Mouse (Mus musculus) liver, adult 2 months (tissue): ENCODE results near the gene Tjp3. TPM values are rescaled to one million over a fixed set of nuclear protein-coding genes. Genes with fewer than 3 reads are reported as not detected.

Experiments used
- DNase-seq: peaks from one replicate; pipeline ENCODE4 v3.0.0-alpha.2; 2011; ENCODE audit warnings: low read depth, low spot score; ENCODE audit errors: extremely low read depth
- H3K27ac ChIP-seq: fragments of 200-500 bp; replicated peaks from 2 replicates; pipeline ENCODE4 v1.5.1; 2012; ENCODE audit warnings: low read depth, mild to moderate bottlenecking, control low read depth, inconsistent platforms, low read length; ENCODE audit not compliant: insufficient read depth
- H3K27me3 ChIP-seq: fragments of 200-500 bp; 2 replicates; pipeline ENCODE4 v1.6.1; 2012; ENCODE audit warnings: mild to moderate bottlenecking, moderate library complexity, low read length, inconsistent platforms; ENCODE audit not compliant: control insufficient read depth, insufficient read depth
- H3K36me3 ChIP-seq: fragments of 200-500 bp; 2 replicates; pipeline ENCODE4 v1.6.1; 2012; ENCODE audit warnings: low read length, inconsistent platforms; ENCODE audit not compliant: control insufficient read depth, insufficient read depth
- H3K4me1 ChIP-seq: fragments of 200-500 bp; 2 replicates; pipeline ENCODE4 v1.6.1; 2011; ENCODE audit warnings: low read length; ENCODE audit not compliant: control insufficient read depth, insufficient read depth
- H3K4me3 ChIP-seq: fragments of 200-500 bp; 2 replicates; pipeline ENCODE4 v1.5.1; 2011; ENCODE audit warnings: low read depth, mild to moderate bottlenecking, control low read depth, low read length, moderate library complexity; ENCODE audit not compliant: insufficient read depth
- H3K79me2 ChIP-seq: fragments of 200-500 bp; 2 replicates; pipeline ENCODE4 v1.6.1; 2012; ENCODE audit warnings: inconsistent platforms, mild to moderate bottlenecking, low read length, moderate library complexity; ENCODE audit not compliant: control insufficient read depth, insufficient read depth
- H3K9ac ChIP-seq: fragments of 200-500 bp; 2 replicates; pipeline ENCODE4 v1.6.1; 2012; ENCODE audit warnings: low read depth, mild to moderate bottlenecking, control low read depth, inconsistent platforms, low read length
- CTCF ChIP-seq: fragments of 200-500 bp; IDR thresholded peaks from 2 replicates; pipeline ENCODE4 v1.5.1; 2011; ENCODE audit warnings: low read depth, low read length, control low read depth
- POLR2A ChIP-seq: fragments of 200-500 bp; IDR thresholded peaks from 2 replicates; pipeline ENCODE4 v1.6.1; 2011; ENCODE audit warnings: low read length, control low read depth; ENCODE audit not compliant: insufficient read depth; ENCODE audit errors: extremely low read depth
- WGBS: fragments of 180-500 bp; shearing (Covaris S2); methylation state at CpG from one replicate; pipeline ENCODE4 v1.1.7; 2018; 5-methylcytosine and 5-hydroxymethylcytosine counted together
- polyA plus RNA-seq: library from polyadenylated mRNA; depleted of rRNA; stranded (reverse); fragments of >200 nt; gene quantifications from 2 replicates; pipeline ENCODE4 v1.2.3, GENCODE M21; 2012
- total RNA-seq: library from RNA; depleted of rRNA; stranded (reverse); fragments of >200 nt; gene quantifications from 2 replicates; pipeline ENCODE4 v1.2.3, GENCODE M21; 2014

The Tjp3 gene
- total and polyA plus RNA-seq, 2 experiments = 7.6 to 24.2 TPM

- peaks cover 29% of the 10 kb centered on the region for H3K79me2 ChIP-seq
These were observed 15.7 kb upstream of the Tjp3 start for GRCm38 (mm10) chr10:81306837-81307682.

GRCm38 (mm10) chr10:81306173-81306668 is 14.8 kb upstream of the Tjp3 start:
- peaks cover 8% of the 10 kb centered on the region for H3K4me1 ChIP-seq
- no peak overlapping the region for H3K9ac ChIP-seq
- no peak overlapping the region for H3K4me3 ChIP-seq
- no peak overlapping the region for H3K27ac ChIP-seq
- no peaks in the 10 kb centered on the region for H3K36me3 ChIP-seq
- 86% methylated on average over 12 of the region's 12 CpGs for WGBS
- DNase-seq = no peak
- H3K27me3 ChIP-seq = no peaks in the 10 kb centered on the region
- TF ChIP-seq CTCF (no peak), POLR2A (no peak)
- peaks cover 35% of the 10 kb centered on the region for H3K79me2 ChIP-seq

More at GRCm38 (mm10) chr10:81306837-81307682, 15.7 kb upstream of the Tjp3 start:
- no peak for DNase-seq
- no peaks in the 10 kb centered on the region for H3K36me3 ChIP-seq
- H3K9ac ChIP-seq = no peak overlapping the region
- no peak overlapping the region for H3K27ac ChIP-seq
- TF ChIP-seq POLR2A = no peak
- no peak for TF ChIP-seq CTCF
- peaks cover 8% of the 10 kb centered on the region for H3K4me1 ChIP-seq
- 92% methylated on average over 21 of the region's 21 CpGs for WGBS
- no peak overlapping the region for H3K4me3 ChIP-seq
- no peaks in the 10 kb centered on the region for H3K27me3 ChIP-seq

GRCm38 (mm10) chr10:81305663-81306062 is 14.3 kb upstream of the Tjp3 start:
- WGBS = 91% methylated on average over 14 of the region's 14 CpGs
- H3K36me3 ChIP-seq = no peaks in the 10 kb centered on the region

GRCm38 (mm10) chr10:81304597-81305238 is 13.3 kb upstream of the Tjp3 start:
- no peak for DNase-seq
- peaks cover 18% of the 10 kb centered on the region for H3K4me1 ChIP-seq
- peak; percentile 97 for TF ChIP-seq CTCF
- TF ChIP-seq POLR2A = no peak
- WGBS = 4% methylated on average over 8 of the region's 9 CpGs
- no peaks in the 10 kb centered on the region for H3K36me3 ChIP-seq
- no peak overlapping the region for H3K9ac ChIP-seq
- H3K4me3 ChIP-seq = no peak overlapping the region
- peaks cover 41% of the 10 kb centered on the region for H3K79me2 ChIP-seq
- H3K27ac ChIP-seq = no peak overlapping the region
- H3K27me3 ChIP-seq = no peaks in the 10 kb centered on the region

More at GRCm38 (mm10) chr10:81305663-81306062, 14.3 kb upstream of the Tjp3 start:
- H3K4me3 ChIP-seq = no peak overlapping the region
- peaks cover 9% of the 10 kb centered on the region for H3K4me1 ChIP-seq
- no peak overlapping the region for H3K9ac ChIP-seq
- H3K27ac ChIP-seq = no peak overlapping the region
- peaks cover 41% of the 10 kb centered on the region for H3K79me2 ChIP-seq
- no peak for DNase-seq
- TF ChIP-seq POLR2A = no peak
- TF ChIP-seq CTCF = no peak
- no peaks in the 10 kb centered on the region for H3K27me3 ChIP-seq

- H3K27ac ChIP-seq = no peak overlapping the region
- peaks cover 45% of the 10 kb centered on the region for H3K79me2 ChIP-seq
- 57% methylated on average over 7 of the region's 7 CpGs for WGBS
- H3K4me1 ChIP-seq = peaks cover 28% of the 10 kb centered on the region
- H3K4me3 ChIP-seq = no peak overlapping the region
- H3K9ac ChIP-seq = no peak overlapping the region
- H3K36me3 ChIP-seq = no peaks in the 10 kb centered on the region
- TF ChIP-seq POLR2A (no peak), CTCF (no peak)
- no peaks in the 10 kb centered on the region for H3K27me3 ChIP-seq
- DNase-seq = no peak
These were observed 12.4 kb upstream of the Tjp3 start for GRCm38 (mm10) chr10:81303761-81304160.

DNA sequence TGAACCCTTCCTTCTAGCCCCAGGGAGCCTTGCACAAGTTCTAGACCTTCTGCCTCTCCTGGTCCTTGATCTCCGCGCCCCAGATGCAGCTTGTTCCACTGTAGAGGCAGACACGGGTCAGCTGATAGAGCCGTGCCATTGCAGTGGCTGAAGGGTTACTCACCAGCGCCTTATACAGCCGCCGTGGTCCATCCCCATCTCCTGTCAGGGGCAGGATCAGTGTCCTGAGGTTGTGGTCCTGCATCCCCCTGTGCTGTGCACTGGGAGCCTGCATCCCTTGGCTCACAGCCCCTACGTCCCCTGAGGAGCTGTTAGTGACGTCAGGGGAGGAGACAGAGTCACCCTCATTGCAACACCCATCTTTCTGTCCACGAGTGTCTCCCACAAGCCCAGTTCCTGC is 11.9 kb upstream of the Tjp3 start:
- H3K4me3 ChIP-seq = no peak overlapping the region
- no peaks in the 10 kb centered on the region for H3K27me3 ChIP-seq
- no peak for DNase-seq
- H3K79me2 ChIP-seq = peaks cover 50% of the 10 kb centered on the region
- WGBS = 52% methylated on average over 10 of the region's 10 CpGs
- H3K4me1 ChIP-seq = peaks cover 32% of the 10 kb centered on the region
- TF ChIP-seq POLR2A (no peak), CTCF (no peak)
- no peaks in the 10 kb centered on the region for H3K36me3 ChIP-seq
- no peak overlapping the region for H3K27ac ChIP-seq
- H3K9ac ChIP-seq = no peak overlapping the region
